Mouse (Mus musculus) CH12.LX (cell line): ENCODE results near the gene Il18r1. TPM values are rescaled to one million over a fixed set of nuclear protein-coding genes. Genes with fewer than 3 reads are reported as not detected.

Experiments used
- DNase-seq: peaks from one replicate; pipeline ENCODE4 v3.0.0-alpha.2; 2013; ENCODE audit errors: extremely low read depth
- H3K27ac ChIP-seq: 2 replicates; pipeline ENCODE4 v1.5.1; 2012; ENCODE audit warnings: low read depth, mild to moderate bottlenecking, control low read depth, moderate library complexity; ENCODE audit not compliant: insufficient read depth
- H3K27me3 ChIP-seq: replicated peaks from 2 replicates; pipeline ENCODE3; 2012; ENCODE audit warnings: inconsistent platforms
- H3K36me3 ChIP-seq, 2 experiments: replicated peaks in 1 of 2; 2 replicates each; pipeline versions ENCODE3 to v1.6.1; 2012; ENCODE audit warnings: inconsistent platforms in 1 of 2, low read length in 1 of 2, mild to moderate bottlenecking in 1 of 2, mixed read lengths in 1 of 2, moderate library complexity in 1 of 2; ENCODE audit not compliant: control insufficient read depth in 1 of 2, insufficient read depth in 1 of 2
- H3K4me1 ChIP-seq, 2 experiments: 2 replicates each; pipeline ENCODE4 v1.6.1; 2012; ENCODE audit warnings: inconsistent platforms in 1 of 2, moderate library complexity in 1 of 2; ENCODE audit not compliant: insufficient read depth in 2 of 2, control insufficient read depth in 1 of 2
- H3K4me2 ChIP-seq: 2 replicates; pipeline ENCODE4 v1.6.1; 2012; ENCODE audit warnings: low read depth, mild to moderate bottlenecking, control low read depth; ENCODE audit not compliant: poor library complexity, insufficient read depth, severe bottlenecking
- H3K4me3 ChIP-seq, 3 experiments: fragments of 150-350 bp in 1 of 3; sonication (generic) in 1 of 3; replicated peaks in 1 of 3; 2 replicates each; pipeline versions ENCODE3 to v1.5.1; 2011 to 2012; ENCODE audit warnings: low read depth in 2 of 3, low read length in 2 of 3, mild to moderate bottlenecking in 2 of 3, moderate library complexity in 2 of 3, control low read depth in 1 of 3, improper control_type of control experiment in 1 of 3, inconsistent platforms in 1 of 3, mixed read lengths in 1 of 3; ENCODE audit not compliant: poor library complexity in 1 of 3
- H3K79me2 ChIP-seq: replicated peaks from 2 replicates; pipeline ENCODE4 v1.6.1; 2012; ENCODE audit warnings: mild to moderate bottlenecking, moderate library complexity; ENCODE audit not compliant: control insufficient read depth, poor library complexity, insufficient read depth, severe bottlenecking; ENCODE audit errors: extremely low read depth
- H3K9ac ChIP-seq: 2 replicates; pipeline ENCODE4 v1.6.1; 2012; ENCODE audit warnings: low read depth, mild to moderate bottlenecking, control low read depth, moderate library complexity; ENCODE audit not compliant: insufficient read depth
- H3K9me3 ChIP-seq: replicated peaks from 2 replicates; pipeline ENCODE3; 2012; ENCODE audit warnings: low read length, inconsistent platforms, mixed read lengths
- BHLHE40 ChIP-seq: IDR thresholded peaks from 2 replicates; pipeline ENCODE4 v1.6.1; 2011; ENCODE audit warnings: mild to moderate bottlenecking, low read depth, low read length, improper control_type of control experiment
- CHD2 ChIP-seq: IDR thresholded peaks from 2 replicates; pipeline ENCODE4 v1.6.1; 2011; ENCODE audit warnings: low read length, improper control_type of control experiment
- ETS1 ChIP-seq: conservative IDR thresholded peaks from 2 replicates; pipeline ENCODE4 v1.6.1; 2012; ENCODE audit warnings: low read depth, mild to moderate bottlenecking, inconsistent platforms, low read length, improper control_type of control experiment, moderate library complexity
- HCFC1 ChIP-seq: IDR thresholded peaks from 2 replicates; pipeline ENCODE4 v1.6.1; 2012; ENCODE audit warnings: low read depth, mild to moderate bottlenecking, inconsistent platforms, low read length, improper control_type of control experiment
- IRF4 ChIP-seq: IDR thresholded peaks from 2 replicates; pipeline ENCODE4 v1.6.1; 2014; ENCODE audit warnings: low read depth, mild to moderate bottlenecking, inconsistent platforms, low read length, improper control_type of control experiment
- JUN ChIP-seq: IDR thresholded peaks from 2 replicates; pipeline ENCODE4 v1.6.1; 2011; ENCODE audit warnings: low read depth, mild to moderate bottlenecking, low read length, improper control_type of control experiment, moderate library complexity; ENCODE audit not compliant: insufficient read depth
- KAT2A ChIP-seq: IDR thresholded peaks from 2 replicates; pipeline ENCODE4 v1.6.1; 2012; ENCODE audit warnings: low read length, improper control_type of control experiment, inconsistent platforms; ENCODE audit not compliant: insufficient replicate concordance
- MAFK ChIP-seq: IDR thresholded peaks from 2 replicates; pipeline ENCODE4 v1.6.1; 2011; ENCODE audit warnings: low read length, improper control_type of control experiment; ENCODE audit not compliant: insufficient replicate concordance
- NELFE ChIP-seq: IDR thresholded peaks from 2 replicates; pipeline ENCODE4 v1.6.1; 2011; ENCODE audit warnings: low read depth, low read length, improper control_type of control experiment
- NRF1 ChIP-seq: IDR thresholded peaks from 2 replicates; pipeline ENCODE4 v1.6.1; 2014; ENCODE audit warnings: low read depth, mild to moderate bottlenecking, inconsistent platforms, low read length, improper control_type of control experiment, moderate library complexity
- PAX5 ChIP-seq: IDR thresholded peaks from 2 replicates; pipeline ENCODE4 v1.6.1; 2012; ENCODE audit warnings: low read length, inconsistent platforms, mixed read lengths
- POLR2AphosphoS2 ChIP-seq: IDR thresholded peaks from 2 replicates; pipeline ENCODE4 v1.6.1; 2011; ENCODE audit warnings: low read depth, low read length, improper control_type of control experiment
- RAD21 ChIP-seq: IDR thresholded peaks from 2 replicates; pipeline ENCODE4 v1.6.1; 2011; ENCODE audit warnings: low read depth, mild to moderate bottlenecking, low read length, improper control_type of control experiment, moderate library complexity
- RCOR1 ChIP-seq: conservative IDR thresholded peaks from 2 replicates; pipeline ENCODE4 v1.6.1; 2012; ENCODE audit warnings: low read depth, mild to moderate bottlenecking, inconsistent platforms, low read length, improper control_type of control experiment
- TCF12 ChIP-seq: IDR thresholded peaks from 2 replicates; pipeline ENCODE4 v1.6.1; 2014; ENCODE audit warnings: low read depth, mild to moderate bottlenecking, inconsistent platforms, low read length, improper control_type of control experiment
- USF1 ChIP-seq: IDR thresholded peaks from 2 replicates; pipeline ENCODE4 v1.6.1; 2014; ENCODE audit warnings: low read depth, mild to moderate bottlenecking, inconsistent platforms, low read length, improper control_type of control experiment
- USF2 ChIP-seq: conservative IDR thresholded peaks from 2 replicates; pipeline ENCODE4 v1.6.1; 2011; ENCODE audit warnings: low read depth, low read length, improper control_type of control experiment
- ZKSCAN1 ChIP-seq: IDR thresholded peaks from 2 replicates; pipeline ENCODE4 v1.6.1; 2012; ENCODE audit warnings: low read depth, inconsistent platforms, low read length, improper control_type of control experiment, borderline replicate concordance
- dilution Hi-C: fragments of 300-500 bp; cut with MboI; formaldehyde crosslinking; loops from 2 replicates; pipeline ENCODE4 v1.14.3; 2020; ENCODE audit warnings: low sequenced_read_pairs; ENCODE audit not compliant: extremely low pct_unique_long_range_greater_than_20kb, extremely low pct_ligation_motif_present
- in situ Hi-C: fragments of 300-500 bp; cut with MboI; formaldehyde crosslinking; loops from 3 replicates; pipeline ENCODE4 v1.14.3; 2019; ENCODE audit warnings: low sequenced_read_pairs, low pct_ligation_motif_present, low pct_unique_long_range_greater_than_20kb, mixed read lengths
- polyA plus RNA-seq: library from polyadenylated mRNA; unstranded; fragments of >175 nt; gene quantifications from 2 replicates; pipeline ENCODE4 v1.2.1, GENCODE M21; 2012; ENCODE audit warnings: low read depth; ENCODE audit not compliant: insufficient read length
- total RNA-seq, 2 experiments: library from RNA; depleted of rRNA; stranded (reverse); fragments of 300-350 nt in 1 of 2; fragments of >200 nt in 1 of 2; gene quantifications; 2 replicates each; pipeline ENCODE4 v1.2.3; 2012 to 2014

Gene Il18r1
- total and polyA plus RNA-seq, 3 experiments = 0.13 TPM; not detected in 2

DNA sequence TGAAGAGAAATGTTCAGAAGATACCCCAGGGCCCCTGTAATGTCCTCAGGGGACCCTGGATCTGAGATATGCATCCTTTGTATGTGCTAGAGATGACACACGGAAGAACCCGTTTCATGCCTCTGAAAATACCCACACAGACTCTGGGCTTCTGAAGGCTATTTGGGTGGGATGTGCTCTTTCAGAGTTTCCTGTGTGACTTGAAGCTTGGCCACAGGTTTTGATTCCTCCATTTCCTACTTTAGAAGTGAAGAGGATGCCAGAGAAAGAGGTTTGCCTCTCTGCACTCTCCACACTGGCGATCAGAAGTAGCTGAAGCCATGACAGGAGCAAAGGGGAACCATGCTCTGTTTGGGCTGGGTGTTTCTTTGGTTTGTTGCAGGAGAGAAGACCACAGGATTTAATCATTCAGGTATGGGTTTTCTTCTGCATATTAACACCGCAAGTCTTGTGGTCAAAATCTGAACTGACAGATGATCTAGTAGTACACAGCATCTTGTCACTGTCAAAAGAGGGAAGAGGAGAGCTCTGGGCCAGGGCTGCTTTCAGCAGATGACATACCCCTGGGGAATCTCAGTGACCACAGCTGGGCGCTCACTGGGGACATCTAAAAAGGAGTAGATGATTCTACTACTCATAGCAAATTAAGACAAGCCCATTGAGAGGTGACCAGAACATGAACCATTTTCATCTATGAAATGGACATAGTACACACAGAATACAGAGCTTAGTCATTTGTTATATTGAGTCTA, 58.8 kb downstream of the Il18r1 start:
- no peak for TF ChIP-seq KAT2A
- TF ChIP-seq ETS1 = peak; percentile 58
- TF ChIP-seq CHD2 = no peak
- TF ChIP-seq POLR2AphosphoS2 = no peak
- TF ChIP-seq RCOR1 = no peak
- TF ChIP-seq IRF4 = no peak
- TF ChIP-seq BHLHE40 = peak; percentile 22; the same call in 1 of the 2 replicates
- H3K79me2 ChIP-seq = no peaks in the 10 kb centered on the region
- peaks cover 2 to 23% of the 10 kb centered on the region in 2 experiments; a peak in 2 of 4 replicates for H3K4me1 ChIP-seq
- DNase-seq = peak; percentile 65
- no peak overlapping the region for H3K4me2 ChIP-seq
- H3K9ac ChIP-seq = no peak overlapping the region
- peaks cover 9% of the 10 kb centered on the region for H3K9me3 ChIP-seq
- dilution Hi-C loops = no loop called here
- H3K36me3 ChIP-seq = peaks cover 0 to 28% of the 10 kb centered on the region in 2 experiments
- no peak overlapping the region for H3K27ac ChIP-seq
- in situ Hi-C loops = no loop called here
- no peak overlapping the region for H3K4me3 ChIP-seq
- H3K27me3 ChIP-seq = no peaks in the 10 kb centered on the region

- H3K9ac ChIP-seq = no peak overlapping the region
- H3K4me2 ChIP-seq = no peak overlapping the region; the same call in 1 of the 2 replicates
- peaks cover 0 to 33% of the 10 kb centered on the region in 2 experiments for H3K36me3 ChIP-seq
- peaks cover 9% of the 10 kb centered on the region for H3K9me3 ChIP-seq
- H3K4me3 ChIP-seq = no peak overlapping the region
- dilution Hi-C loops = no loop called here
- DNase-seq = no peak
- H3K27ac ChIP-seq = no peak overlapping the region
- peaks cover 0 to 14% of the 10 kb centered on the region in 2 experiments; a peak in 2 of 4 replicates for H3K4me1 ChIP-seq
- TF ChIP-seq ZKSCAN1 = no peak
- no peak for TF ChIP-seq JUN
- no peak for TF ChIP-seq PAX5
- TF ChIP-seq NRF1 = no peak
- TF ChIP-seq HCFC1 = no peak
- TF ChIP-seq NELFE = no peak
- no peak for TF ChIP-seq USF2
- no peak for TF ChIP-seq BHLHE40
- no peak for TF ChIP-seq POLR2AphosphoS2
- TF ChIP-seq RAD21 = no peak
- TF ChIP-seq TCF12 = no peak
- no peak for TF ChIP-seq MAFK
- no peak for TF ChIP-seq USF1
- TF ChIP-seq, all 38 proteins: peak for 0
- no peaks in the 10 kb centered on the region for H3K27me3 ChIP-seq
- in situ Hi-C loops = loop anchor here (25.0 kb wide), 2 partner anchors 417 to 517 kb away; no protein-coding TSS in a partner anchor
- no peaks in the 10 kb centered on the region for H3K79me2 ChIP-seq
Measured at GRCm38 (mm10) chr1:40529287-40529686, 63.9 kb downstream of the Il18r1 start.
